Mouse (Mus musculus): ENCODE measurements around the gene Syncrip.

The Syncrip gene

GRCm38 (mm10) chr9:88482230-88482828 lies at the start of gene Syncrip:
Syncrip (minus strand) TSS chr9:88482574.
- peak; percentile 97 for DNase-seq (ENCODE audit: low spot score)

DNA sequence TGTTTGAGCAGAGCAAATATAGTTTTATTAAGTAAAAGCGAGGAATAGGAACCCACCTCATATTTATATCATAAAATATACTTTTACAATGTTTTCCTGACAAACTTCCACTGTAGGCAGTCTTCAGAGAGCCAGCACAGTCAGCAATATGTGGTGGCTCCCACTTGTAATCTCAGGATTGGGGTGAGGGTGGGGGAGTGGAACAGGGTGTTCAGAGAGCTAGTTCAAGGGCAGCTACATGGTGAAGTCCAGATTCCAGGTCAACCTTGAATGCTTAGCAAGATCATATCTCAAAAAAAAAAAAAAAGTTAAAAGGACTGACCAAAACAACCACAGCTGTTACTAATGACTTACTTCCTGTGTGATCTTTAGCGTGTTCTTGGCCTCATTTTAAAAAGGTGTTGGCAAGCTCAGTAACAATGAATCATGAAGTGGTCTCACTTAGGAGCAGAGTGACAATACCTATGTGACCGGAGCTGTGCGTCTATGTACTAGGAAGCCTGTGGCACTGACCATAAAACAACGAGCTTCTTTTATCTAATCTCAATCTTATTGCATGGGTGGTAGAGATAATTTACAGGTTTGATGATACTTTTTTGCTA lies 47.7 kb upstream of the Syncrip start:
- DNase-seq (ENCODE audit: low spot score), result no peak

GRCm38 (mm10) chr9:88529571-88529970 lies 47.2 kb upstream of the Syncrip start:
- no peak for DNase-seq (ENCODE audit: low spot score)

DNA sequence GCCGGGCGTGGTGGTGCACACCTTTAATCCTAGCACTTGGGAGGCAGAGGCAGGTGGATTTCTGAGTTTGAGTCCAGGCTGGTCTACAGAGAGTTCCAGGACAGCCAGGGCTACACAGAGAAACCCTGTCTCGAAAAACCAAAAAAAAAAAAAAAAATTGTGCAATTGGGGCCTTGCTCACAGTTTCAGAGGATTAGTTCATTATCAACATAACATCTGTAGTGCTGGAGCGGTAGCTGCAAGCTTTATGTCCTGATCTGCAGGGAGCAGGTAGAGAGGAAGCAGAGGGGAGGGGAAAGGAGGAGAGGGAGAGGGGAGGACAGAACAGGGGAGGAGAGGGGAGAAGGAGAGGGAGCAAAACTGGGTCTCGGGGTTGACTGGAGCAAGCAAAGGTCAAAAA lies 46.4 kb upstream of the Syncrip start:
- no peak for DNase-seq (ENCODE audit: low spot score)

DNA sequence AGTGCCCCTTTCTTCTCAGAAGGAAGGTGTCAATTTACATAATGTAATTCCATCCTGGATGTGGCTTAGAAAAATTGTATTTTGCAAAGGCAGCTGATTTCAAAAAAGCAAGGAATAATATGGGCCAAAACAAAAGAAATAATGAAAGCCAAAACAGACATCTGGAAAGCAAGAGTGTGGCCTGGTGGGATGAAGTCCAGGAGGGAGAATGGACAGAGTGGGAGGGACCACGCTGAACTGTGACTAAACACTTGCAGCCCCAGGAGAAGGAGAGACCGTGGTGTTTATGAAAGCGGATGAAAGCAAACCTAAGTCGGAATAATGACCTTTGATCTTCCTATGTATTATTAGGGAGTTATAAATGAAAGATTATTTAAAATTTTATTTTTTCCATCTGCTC lies 45.6 kb upstream of the Syncrip start:
- no peak for DNase-seq (ENCODE audit: low spot score)

GRCm38 (mm10) chr9:88525341-88525740 lies 43.0 kb upstream of the Syncrip start:
- DNase-seq (ENCODE audit: low spot score), result no peak

DNA sequence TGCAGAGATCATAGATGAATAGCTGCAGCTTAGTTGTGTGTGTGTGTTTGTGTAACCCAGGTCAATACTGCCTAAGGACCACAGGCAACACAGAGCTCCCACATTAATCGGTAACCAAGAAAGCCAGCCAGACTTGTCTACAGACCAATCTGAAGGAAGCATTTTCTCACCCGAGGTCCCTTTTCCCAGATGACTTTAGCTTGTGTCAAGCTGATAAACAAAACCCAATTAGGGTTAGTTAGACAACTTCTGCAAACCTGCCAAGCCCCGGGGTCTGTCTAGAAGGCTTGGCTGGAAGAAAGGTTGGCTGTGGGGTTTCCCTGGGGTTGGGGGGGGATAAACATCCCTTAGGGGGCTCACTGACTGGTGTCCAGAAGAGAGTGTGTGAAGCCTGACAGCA lies 42.4 kb upstream of the Syncrip start:
- no peak for DNase-seq (ENCODE audit: low spot score)

- DNase-seq (ENCODE audit: low spot score), result no peak
These were observed 42.0 kb upstream of the Syncrip start for GRCm38 (mm10) chr9:88524367-88524766.

GRCm38 (mm10) chr9:88523335-88523668 lies 40.9 kb upstream of the Syncrip start:
- no peak for DNase-seq (ENCODE audit: low spot score)

DNA sequence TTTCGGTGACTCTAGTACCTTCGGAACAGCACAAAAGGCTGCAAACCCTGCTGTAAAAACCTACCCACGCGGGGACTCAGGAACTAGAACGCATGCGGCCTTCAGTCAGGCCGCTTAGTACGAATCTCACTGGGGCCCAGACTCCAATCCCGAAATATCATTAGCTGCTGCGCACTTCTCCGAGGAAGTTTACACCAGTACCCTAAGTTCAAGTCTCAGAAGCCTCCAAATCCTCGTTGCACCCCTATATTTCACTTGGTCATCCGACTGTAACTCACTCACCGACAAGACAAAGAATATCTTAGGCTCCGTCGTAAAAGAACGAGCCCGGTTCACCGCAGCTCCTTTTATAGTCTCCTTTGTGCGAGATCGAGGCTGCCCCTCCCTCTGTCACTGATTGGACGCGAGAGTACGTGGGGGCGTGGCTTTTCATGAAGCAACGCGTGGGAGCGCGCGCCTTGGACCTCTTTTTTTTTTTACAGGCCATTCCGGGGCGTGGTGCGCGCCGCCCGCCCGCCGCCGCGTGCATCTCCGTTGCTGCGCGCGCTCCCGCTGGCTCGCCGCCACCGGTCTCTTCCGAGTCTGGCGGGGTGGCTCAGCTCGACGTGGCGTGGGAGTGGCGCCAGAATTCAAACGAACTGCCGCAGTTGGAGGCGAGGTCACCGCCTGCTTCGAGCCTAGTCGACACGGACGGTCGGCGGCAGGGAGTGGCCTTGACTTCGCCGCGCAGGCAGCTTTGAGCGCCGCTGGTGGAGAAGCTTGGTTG lies 40.4 kb upstream of the Syncrip start:
- peak; percentile 99 for DNase-seq (ENCODE audit: low spot score)

DNA sequence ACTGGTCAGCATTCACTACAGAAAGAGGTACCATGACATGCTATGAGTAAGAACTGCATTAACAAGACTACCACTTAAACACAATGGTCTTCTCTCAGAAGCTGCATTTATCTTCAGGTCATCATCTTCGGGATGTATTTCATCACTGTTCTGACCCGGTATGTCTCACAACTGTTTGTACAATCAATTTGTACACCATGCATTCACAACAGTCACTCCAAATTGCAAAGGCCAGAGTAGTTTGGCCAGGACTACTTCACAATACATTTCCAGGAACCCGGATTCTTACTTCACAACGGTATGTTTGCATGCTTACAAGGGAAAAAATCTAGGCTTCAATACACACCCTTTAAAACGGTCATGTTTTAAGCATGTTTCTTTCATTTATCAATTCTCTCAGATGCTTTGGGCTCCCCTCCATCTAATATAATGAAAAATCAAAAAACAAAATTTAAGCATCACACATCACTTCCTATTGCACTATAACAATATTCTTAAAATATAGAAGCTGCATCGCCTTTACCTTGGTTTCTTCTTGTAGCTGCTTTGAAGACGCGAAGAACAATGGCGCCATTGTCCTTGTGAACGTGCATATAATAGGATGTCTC lies 39.7 kb upstream of the Syncrip start:
- no peak for DNase-seq (ENCODE audit: low spot score)

DNA sequence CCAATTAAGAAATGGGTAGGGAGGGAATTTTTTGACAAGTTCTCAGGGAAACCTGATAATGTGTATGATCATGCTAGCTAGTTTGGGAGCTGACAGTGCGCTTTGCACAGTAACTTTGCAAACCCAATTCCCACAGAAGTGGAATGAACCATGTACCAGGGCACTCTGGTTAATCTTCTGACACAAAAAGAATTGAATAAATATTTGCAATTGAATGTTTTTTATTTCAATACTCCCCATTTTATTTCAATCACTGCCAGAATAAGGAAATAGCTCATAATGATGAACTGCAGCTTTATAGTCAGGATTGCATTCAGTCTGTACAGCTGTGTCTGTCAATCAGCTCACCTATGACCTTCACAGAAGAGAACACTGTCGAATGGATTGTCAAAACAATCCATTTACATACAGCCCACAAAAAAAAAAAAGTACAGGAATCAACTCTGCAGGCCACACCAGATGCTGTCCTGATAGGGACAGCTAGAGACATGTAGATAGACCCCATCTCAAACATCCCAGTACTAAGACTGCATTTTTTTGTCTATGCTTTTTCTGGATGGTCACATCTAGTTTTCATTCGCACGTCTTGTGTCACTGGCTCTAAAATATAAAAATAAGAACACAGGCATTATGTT lies 38.6 kb upstream of the Syncrip start:
- DNase-seq (ENCODE audit: low spot score), result no peak

- no peak for DNase-seq (ENCODE audit: low spot score)
These were observed 37.9 kb upstream of the Syncrip start for GRCm38 (mm10) chr9:88520122-88520848.

- DNase-seq (ENCODE audit: low spot score), result no peak
These were observed 37.2 kb upstream of the Syncrip start for GRCm38 (mm10) chr9:88519390-88520121.

DNA sequence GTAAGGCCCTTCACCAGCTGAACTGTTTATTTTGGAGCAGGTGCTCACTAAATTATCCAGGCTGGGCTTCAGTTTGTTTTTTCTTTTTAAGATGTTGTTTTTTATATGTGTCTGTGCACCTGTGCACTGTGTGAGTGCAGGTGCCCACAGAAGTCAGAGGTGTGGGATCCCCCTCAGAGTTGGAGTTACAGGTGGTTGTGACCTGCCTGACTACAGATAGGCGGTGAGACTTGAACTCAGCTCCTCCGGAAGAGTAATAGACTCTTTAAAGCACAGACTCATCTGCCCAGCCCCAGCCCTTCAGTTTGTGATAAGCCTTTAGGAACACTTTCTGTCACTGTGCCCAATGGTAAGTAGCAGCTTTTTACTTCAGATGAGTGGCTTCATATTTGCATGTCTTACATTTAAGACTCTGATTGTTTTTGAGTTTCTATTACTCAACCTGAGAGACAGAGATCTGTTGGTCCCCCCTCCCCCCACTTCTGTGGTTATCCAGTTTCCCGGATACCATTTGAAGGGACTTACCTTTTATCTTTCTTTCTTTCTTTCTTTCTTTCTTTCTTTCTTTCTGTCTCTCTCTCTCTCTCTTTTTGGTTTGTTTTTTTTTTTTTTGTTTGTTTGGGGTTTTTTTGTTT lies 34.1 kb upstream of the Syncrip start:
- no peak for DNase-seq (ENCODE audit: low spot score)

GRCm38 (mm10) chr9:88515546-88515945 lies 33.2 kb upstream of the Syncrip start:
- DNase-seq (ENCODE audit: low spot score), result no peak

- no peak for DNase-seq (ENCODE audit: low spot score)
These were observed 19.5 kb upstream of the Syncrip start for GRCm38 (mm10) chr9:88501846-88502245.

DNA sequence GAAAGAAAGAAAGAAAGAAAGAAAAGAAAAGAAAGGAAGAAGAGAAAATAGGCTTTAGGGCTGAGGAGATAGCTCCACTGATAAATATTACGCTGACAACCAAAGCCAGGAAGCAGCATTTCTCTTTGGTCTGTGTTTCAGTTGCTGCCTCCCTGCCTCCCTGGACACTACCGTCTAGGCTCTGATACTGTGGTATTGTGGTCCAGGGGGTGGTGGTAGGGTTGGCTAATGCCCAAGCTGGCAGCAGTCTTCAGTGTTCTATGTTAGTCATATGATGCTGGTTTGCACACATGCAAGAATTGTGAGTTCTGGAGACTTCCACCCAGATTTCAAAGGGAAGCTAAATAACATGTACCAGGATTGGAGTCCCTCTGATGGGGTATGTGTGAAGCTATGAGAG lies 17.7 kb upstream of the Syncrip start:
- no peak for DNase-seq (ENCODE audit: low spot score)

- DNase-seq (ENCODE audit: low spot score), result no peak
These were observed 10.1 kb upstream of the Syncrip start for GRCm38 (mm10) chr9:88492522-88492921.

DNA sequence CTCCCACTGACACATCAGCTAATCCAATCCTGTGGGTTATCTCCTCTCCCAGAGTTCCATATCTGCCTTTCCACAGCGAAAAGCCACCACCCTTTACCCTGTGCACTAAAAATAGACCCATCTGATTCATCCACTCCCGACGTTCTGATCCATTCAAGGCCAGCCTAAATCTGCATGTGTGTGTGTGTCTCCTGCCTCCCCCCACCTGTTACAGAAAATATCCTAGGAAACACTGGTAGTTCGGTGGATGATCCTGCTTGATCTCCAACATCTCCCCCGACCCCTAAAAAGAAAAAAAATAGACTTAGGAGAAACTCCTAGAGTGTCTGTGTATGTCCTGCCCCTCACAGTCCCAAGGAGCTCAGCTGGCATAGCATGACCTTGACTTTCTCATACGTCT lies 2.2 kb upstream of the Syncrip start:
- no peak for DNase-seq (ENCODE audit: low spot score)
